ENCODE assay signal across 31 mouse cellular contexts in the genomic region with DNA sequence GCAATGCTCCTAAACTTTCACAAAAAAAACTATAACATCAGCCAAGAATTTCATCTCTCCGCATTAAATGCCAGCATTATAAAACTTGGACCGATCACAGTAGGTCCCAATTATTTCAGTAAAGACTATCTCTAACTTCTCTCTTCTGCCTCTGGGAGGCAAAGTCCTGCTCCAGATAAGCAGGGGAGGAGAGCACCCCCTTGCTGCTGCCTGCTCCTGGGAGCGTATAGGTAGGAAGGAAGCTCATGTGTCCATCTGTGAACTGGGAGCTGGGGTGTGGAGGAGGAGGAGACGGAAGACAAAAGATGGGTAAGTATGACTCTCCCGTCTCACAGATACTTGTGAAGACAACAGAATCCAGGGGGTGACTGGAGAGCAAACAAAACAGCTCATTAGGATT. TPM values are rescaled to one million over a fixed set of nuclear protein-coding genes. Genes with fewer than 3 reads are reported as not detected.
DNase-seq lines count a peak whose midpoint lies in the region; ATAC-seq and TF ChIP-seq lines count a peak whose summit lies in the region.
"Had no signal": no experiment of that assay in that cellular context is flagged by ENCODE, and none has a peak within 500 bp of the region (broad histone marks: within the 10 kb centered on the region; RNA-seq: fewer than 3 reads in every experiment).

No protein-coding gene starts in this region.

- 70% methylated on average over 5 of the region's 5 CpGs for WGBS in forebrain, postnatal 0 days
- WGBS in forebrain, embryonic 12.5 days = 78% methylated on average over 5 of the region's 5 CpGs
- WGBS in intestine, postnatal 0 days = 71% methylated on average over 5 of the region's 5 CpGs
- 74% methylated on average over 5 of the region's 5 CpGs for WGBS in intestine, embryonic 15.5 days
- 73% methylated on average over 5 of the region's 5 CpGs for whole genome bisulfite sequencing in liver, postnatal 0 days (ENCODE audit: insufficient replicate concordance)
- 72% methylated on average over 5 of the region's 5 CpGs for WGBS in liver, embryonic 12.5 days (ENCODE audit: insufficient replicate concordance)

- H3K4me3 ChIP-seq in forebrain, postnatal 0 days (ENCODE audit: low read depth, low read length) = no peak overlapping the region
- no peak overlapping the region for H3K4me3 ChIP-seq in forebrain, embryonic 12.5 days (replicated peaks)
- no peak overlapping the region for H3K4me3 ChIP-seq in intestine, postnatal 0 days (ENCODE audit: low read depth, low read length)
- H3K4me3 ChIP-seq in intestine, embryonic 15.5 days (replicated peaks) = no peak overlapping the region
- H3K4me3 ChIP-seq in liver, postnatal 0 days (ENCODE audit: low read depth, low read length) = no peak overlapping the region
- H3K4me3 ChIP-seq in liver, embryonic 12.5 days = no peak overlapping the region
- H3K4me3 ChIP-seq: embryonic facial prominence, embryonic 13.5 days; erythroblast, embryonic 14.5 days; hindbrain, embryonic 10.5 days; limb, embryonic 12.5 days; neural tube, embryonic 15.5 days had no signal

- no peak for ATAC-seq in forebrain, postnatal 0 days
- no peak for ATAC-seq in forebrain, embryonic 12.5 days (ENCODE audit: low FRiP score)
- no peak for ATAC-seq in intestine, postnatal 0 days
- ATAC-seq in intestine, embryonic 15.5 days = no peak
- no peak for ATAC-seq in liver, postnatal 0 days
- no peak for ATAC-seq in liver, embryonic 12.5 days
- ATAC-seq: hindbrain, embryonic 16.5 days; intestine, embryonic 16.5 days; Patski had no signal

- peaks cover 33% of the 10 kb centered on the region for H3K36me3 ChIP-seq in forebrain, postnatal 0 days (ENCODE audit: insufficient read depth)
- H3K36me3 ChIP-seq in forebrain, embryonic 12.5 days (replicated peaks) = peaks cover 40% of the 10 kb centered on the region
- H3K36me3 ChIP-seq in intestine, postnatal 0 days (ENCODE audit: control insufficient read depth, insufficient read depth) = peaks cover 37% of the 10 kb centered on the region
- peaks cover 17% of the 10 kb centered on the region for H3K36me3 ChIP-seq in intestine, embryonic 15.5 days
- peaks cover 34% of the 10 kb centered on the region for H3K36me3 ChIP-seq in liver, postnatal 0 days (replicated peaks; ENCODE audit: insufficient read depth, low read length)
- peaks cover 30% of the 10 kb centered on the region for H3K36me3 ChIP-seq in liver, embryonic 12.5 days

- no peaks in the 10 kb centered on the region for H3K9me3 ChIP-seq in forebrain, postnatal 0 days (ENCODE audit: low read length)
- H3K9me3 ChIP-seq in forebrain, embryonic 12.5 days = no peaks in the 10 kb centered on the region
- H3K9me3 ChIP-seq in intestine, postnatal 0 days (ENCODE audit: control insufficient read depth) = no peaks in the 10 kb centered on the region
- no peaks in the 10 kb centered on the region for H3K9me3 ChIP-seq in intestine, embryonic 15.5 days
- no peaks in the 10 kb centered on the region for H3K9me3 ChIP-seq in liver, postnatal 0 days (ENCODE audit: low read length)
- H3K9me3 ChIP-seq in liver, embryonic 12.5 days (replicated peaks) = no peaks in the 10 kb centered on the region
- H3K9me3 ChIP-seq: embryonic facial prominence, embryonic 13.5 days; G1E; hindbrain, embryonic 10.5 days; limb, embryonic 12.5 days; neural tube, embryonic 15.5 days had no signal

- no peak overlapping the region for H3K9ac ChIP-seq in forebrain, postnatal 0 days
- H3K9ac ChIP-seq in forebrain, embryonic 12.5 days = no peak overlapping the region
- no peak overlapping the region for H3K9ac ChIP-seq in intestine, postnatal 0 days (ENCODE audit: low read depth, low read length)
- no peak overlapping the region for H3K9ac ChIP-seq in intestine, embryonic 15.5 days
- no peak overlapping the region for H3K9ac ChIP-seq in liver, postnatal 0 days (replicated peaks)
- H3K9ac ChIP-seq in liver, embryonic 12.5 days = no peak overlapping the region
- H3K9ac ChIP-seq: embryonic facial prominence, embryonic 13.5 days; limb, embryonic 12.5 days; neural tube, embryonic 15.5 days had no signal

- peak; percentile 18; the same call in 1 of the 2 replicates for TF ChIP-seq CTCF in forebrain, postnatal 0 days (IDR thresholded peaks at IDR 0.05; ENCODE audit: low read depth)
- peak; percentile 52 for TF ChIP-seq CTCF in intestine, postnatal 0 days (IDR thresholded peaks at IDR 0.05; ENCODE audit: low read depth)
- TF ChIP-seq CTCF in liver, postnatal 0 days (IDR thresholded peaks at IDR 0.05; ENCODE audit: low read depth) = peak; percentile 21; the same call in 1 of the 2 replicates

- no peak for DNase-seq in forebrain, postnatal 0 days
- no peak for DNase-seq in liver, postnatal 0 days
- no peak for DNase-seq in thymus, postnatal 25 days
- DNase-seq: adrenal gland, postnatal 10 days; cerebellum, adult 11 months; cerebellum, adult 9-10 months; cerebellum, postnatal 36 days; embryo, embryonic 11 days; gastrocnemius, postnatal 25 days; heart, adult 11 months; kidney, postnatal 4 days; layer of hippocampus, adult 9-11 months; lung, postnatal 10 days; midbrain, embryonic 14.5 days; retina, postnatal 1 day; right cerebral cortex, postnatal 14 days had no signal

- no peaks in the 10 kb centered on the region for H3K27me3 ChIP-seq in forebrain, postnatal 0 days (ENCODE audit: insufficient read depth, low read length)
- H3K27me3 ChIP-seq in forebrain, embryonic 12.5 days = no peaks in the 10 kb centered on the region
- H3K27me3 ChIP-seq in intestine, postnatal 0 days (replicated peaks; ENCODE audit: control insufficient read depth, insufficient read depth, low read length) = no peaks in the 10 kb centered on the region
- H3K27me3 ChIP-seq in intestine, embryonic 15.5 days (replicated peaks) = no peaks in the 10 kb centered on the region
- H3K27me3 ChIP-seq in liver, postnatal 0 days (ENCODE audit: insufficient read depth, low read length) = no peaks in the 10 kb centered on the region
- H3K27me3 ChIP-seq in liver, embryonic 12.5 days (replicated peaks) = no peaks in the 10 kb centered on the region
- H3K27me3 ChIP-seq: embryonic facial prominence, embryonic 13.5 days; limb, embryonic 12.5 days; neural tube, embryonic 15.5 days; Patski had no signal

- H3K4me1 ChIP-seq in forebrain, postnatal 0 days (ENCODE audit: insufficient read depth) = no peaks in the 10 kb centered on the region
- H3K4me1 ChIP-seq in forebrain, embryonic 12.5 days = no peaks in the 10 kb centered on the region
- no peaks in the 10 kb centered on the region for H3K4me1 ChIP-seq in intestine, postnatal 0 days (replicated peaks; ENCODE audit: control insufficient read depth, insufficient read depth, low read length)
- H3K4me1 ChIP-seq in intestine, embryonic 15.5 days (replicated peaks) = no peaks in the 10 kb centered on the region
- no peaks in the 10 kb centered on the region for H3K4me1 ChIP-seq in liver, postnatal 0 days (ENCODE audit: insufficient read depth)
- H3K4me1 ChIP-seq in liver, embryonic 12.5 days = peaks cover 10% of the 10 kb centered on the region; the same call in 1 of the 2 replicates
- H3K4me1 ChIP-seq: hindbrain, embryonic 10.5 days; limb, embryonic 12.5 days; neural tube, embryonic 15.5 days had no signal

- H3K27ac ChIP-seq in forebrain, postnatal 0 days (ENCODE audit: low read depth, low read length) = no peak overlapping the region
- H3K27ac ChIP-seq in forebrain, embryonic 12.5 days = no peak overlapping the region
- H3K27ac ChIP-seq in intestine, postnatal 0 days (ENCODE audit: low read depth, low read length) = no peak overlapping the region
- no peak overlapping the region for H3K27ac ChIP-seq in intestine, embryonic 15.5 days
- H3K27ac ChIP-seq in liver, postnatal 0 days (ENCODE audit: low read depth) = no peak overlapping the region
- no peak overlapping the region for H3K27ac ChIP-seq in liver, embryonic 12.5 days
- H3K27ac ChIP-seq: embryonic facial prominence, embryonic 13.5 days; hindbrain, embryonic 10.5 days; limb, embryonic 12.5 days; macrophage; neural tube, embryonic 15.5 days had no signal

- TF ChIP-seq EP300 in liver, postnatal 0 days (IDR thresholded peaks at IDR 0.05; ENCODE audit: low read depth) = no peak

- H3K4me2 ChIP-seq in forebrain, postnatal 0 days (ENCODE audit: low read depth) = no peak overlapping the region
- H3K4me2 ChIP-seq in forebrain, embryonic 12.5 days = no peak overlapping the region
- no peak overlapping the region for H3K4me2 ChIP-seq in intestine, postnatal 0 days (replicated peaks; ENCODE audit: low read depth)
- H3K4me2 ChIP-seq in intestine, embryonic 15.5 days (replicated peaks) = no peak overlapping the region
- no peak overlapping the region for H3K4me2 ChIP-seq in liver, postnatal 0 days (ENCODE audit: low read depth, low read length)
- H3K4me2 ChIP-seq in liver, embryonic 12.5 days = no peak overlapping the region
- H3K4me2 ChIP-seq: embryonic facial prominence, embryonic 13.5 days; heart, embryonic 11.5 days; limb, embryonic 12.5 days; neural tube, embryonic 15.5 days had no signal

RNA-seq across cellular contexts. Expression of a gene that starts 14.8 kb away (rescaled TPM):
- total RNA-seq in forebrain, postnatal 0 days (2014; rRNA removed) = 4.3 and 6.8 TPM in 2 replicates
- 0.79 and 2.5 TPM in 2 replicates for polyA plus RNA-seq in forebrain, postnatal 0 days (2015; fragmentation: Nextera tagmentation; extraction: Ambion mirVana)
- 1.5 TPM in 2 replicates for polyA plus RNA-seq in forebrain, embryonic 12.5 days (2016; fragmentation: Nextera tagmentation; extraction: Ambion mirVana)
- 0.61 and 0.65 TPM in 2 replicates for polyA plus RNA-seq in intestine, postnatal 0 days (2015; fragmentation: Nextera tagmentation; extraction: Ambion mirVana)
- polyA plus RNA-seq in intestine, embryonic 15.5 days (2015; fragmentation: Nextera tagmentation; extraction: Ambion mirVana) = 1.8 and 1.9 TPM in 2 replicates
- polyA plus RNA-seq in liver, postnatal 0 days (2015; fragmentation: Nextera tagmentation; extraction: Ambion mirVana) = 0.26 and 0.32 TPM in 2 replicates
- polyA plus RNA-seq in liver, embryonic 12.5 days (2016; fragmentation: Nextera tagmentation; extraction: Ambion mirVana) = 0.82 and 0.96 TPM in 2 replicates

RNA-seq across cellular contexts. Expression of a gene that starts 44.0 kb away (rescaled TPM):
- 56.8 and 65.6 TPM in 2 replicates for total RNA-seq in forebrain, postnatal 0 days (2014; rRNA removed)
- polyA plus RNA-seq in forebrain, postnatal 0 days (2015; fragmentation: Nextera tagmentation; extraction: Ambion mirVana) = 20.9 and 29.8 TPM in 2 replicates
- 30.1 and 31.1 TPM in 2 replicates for polyA plus RNA-seq in forebrain, embryonic 12.5 days (2016; fragmentation: Nextera tagmentation; extraction: Ambion mirVana)
- 14.4 and 16.7 TPM in 2 replicates for polyA plus RNA-seq in intestine, postnatal 0 days (2015; fragmentation: Nextera tagmentation; extraction: Ambion mirVana)
- 14.0 and 14.1 TPM in 2 replicates for polyA plus RNA-seq in intestine, embryonic 15.5 days (2015; fragmentation: Nextera tagmentation; extraction: Ambion mirVana)
- 5.7 TPM in 2 replicates for polyA plus RNA-seq in liver, postnatal 0 days (2015; fragmentation: Nextera tagmentation; extraction: Ambion mirVana)
- 6.6 and 8.0 TPM in 2 replicates for polyA plus RNA-seq in liver, embryonic 12.5 days (2016; fragmentation: Nextera tagmentation; extraction: Ambion mirVana)
